Mouse (Mus musculus) intestine, embryonic 15.5 days (tissue): ENCODE results near the gene H2-DMb2. TPM values are rescaled to one million over a fixed set of nuclear protein-coding genes. Genes with fewer than 3 reads are reported as not detected.
A peak's percentile ranks its signal among the peaks of the same experiment; 100 is the strongest.

ENCODE experiments used
- ATAC-seq: fragments of 200-750 bp; cut with Nextera tagmentation; 2 replicates; pipeline ENCODE4 v1.8.0; 2017; ENCODE audit warnings: moderate TSS enrichment, moderate library complexity
- H3K27ac ChIP-seq: fragments of 300-500 bp; sonication (generic); 2 replicates; pipeline ENCODE4 v1.5.1; 2015; ENCODE audit warnings: mild to moderate bottlenecking, inconsistent platforms
- H3K27me3 ChIP-seq: fragments of 300-500 bp; sonication (generic); replicated peaks from 2 replicates; pipeline ENCODE4 v1.6.1; 2015; ENCODE audit warnings: inconsistent platforms
- H3K36me3 ChIP-seq: fragments of 300-500 bp; sonication (generic); 2 replicates; pipeline ENCODE4 v1.6.1; 2015; ENCODE audit warnings: inconsistent platforms
- H3K4me1 ChIP-seq: fragments of 300-500 bp; sonication (generic); replicated peaks from 2 replicates; pipeline ENCODE4 v1.6.1; 2015; ENCODE audit warnings: inconsistent platforms
- H3K4me2 ChIP-seq: fragments of 300-500 bp; sonication (generic); replicated peaks from 2 replicates; pipeline ENCODE4 v1.6.1; 2015; ENCODE audit warnings: mild to moderate bottlenecking, inconsistent platforms
- H3K4me3 ChIP-seq: fragments of 300-500 bp; sonication (generic); replicated peaks from 2 replicates; pipeline ENCODE4 v1.5.1; 2015; ENCODE audit warnings: inconsistent platforms
- H3K9ac ChIP-seq: fragments of 300-500 bp; sonication (generic); 2 replicates; pipeline ENCODE4 v1.6.1; 2015; ENCODE audit warnings: inconsistent platforms
- H3K9me3 ChIP-seq: fragments of 300-500 bp; sonication (generic); 2 replicates; pipeline ENCODE4 v1.6.1; 2016; ENCODE audit warnings: inconsistent platforms
- WGBS: fragments of 180-500 bp; shearing (Covaris S2); methylation state at CpG from one replicate; pipeline ENCODE4 v1.1.7; 2015; 5-methylcytosine and 5-hydroxymethylcytosine counted together
- polyA plus RNA-seq: library from polyadenylated mRNA; unstranded; fragments of >200 nt; fragmentation: Nextera tagmentation; extraction: Ambion mirVana; gene quantifications from 2 replicates; pipeline ENCODE4 v1.2.1, GENCODE M21; 2015

Gene H2-DMb2
- polyA plus RNA-seq, 1 experiment from 2014 or later = 0.83 TPM

DNA sequence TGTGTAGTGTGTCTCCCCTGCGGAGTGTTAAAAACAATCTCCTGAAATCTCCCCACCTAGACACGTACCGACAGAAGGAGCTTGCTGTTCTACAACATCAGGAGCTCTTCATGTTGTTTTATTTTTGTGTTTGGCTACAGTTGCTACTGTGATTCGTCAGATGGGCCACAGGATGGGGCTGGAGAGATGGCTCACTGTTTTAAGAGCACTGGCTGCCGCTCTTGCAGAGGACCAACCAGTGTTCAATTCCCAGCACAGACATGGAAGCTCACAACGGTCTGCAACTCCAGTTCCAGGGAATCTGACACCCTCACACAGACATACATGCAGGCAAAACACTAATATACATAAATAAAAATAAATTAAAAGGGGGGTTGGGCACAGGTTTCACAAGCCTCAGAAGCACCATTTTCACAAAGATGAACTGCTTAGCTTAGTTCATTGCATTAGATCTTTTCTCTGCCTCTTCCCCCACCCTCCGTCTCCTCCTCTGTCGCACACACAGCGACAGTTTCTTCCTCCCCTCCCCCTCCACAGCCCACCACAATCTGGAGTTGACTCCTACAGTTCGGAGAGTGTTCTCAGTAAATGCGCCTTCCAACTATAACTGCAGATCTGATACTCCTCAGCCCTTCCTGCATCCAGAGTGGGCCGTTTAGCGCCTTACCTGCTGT lies 14.7 kb upstream of the H2-DMb2 start:
- no peak for ATAC-seq
- H3K4me1 ChIP-seq = peaks cover 41% of the 10 kb centered on the region
- H3K36me3 ChIP-seq = no peaks in the 10 kb centered on the region
- H3K9me3 ChIP-seq = no peaks in the 10 kb centered on the region
- H3K9ac ChIP-seq = no peak overlapping the region
- no peak overlapping the region for H3K4me3 ChIP-seq
- WGBS = 33% methylated on average over 13 of the region's 13 CpGs
- H3K27me3 ChIP-seq = no peaks in the 10 kb centered on the region
- no peak overlapping the region for H3K27ac ChIP-seq
- peak overlapping the region; percentile 28 for H3K4me2 ChIP-seq

DNA sequence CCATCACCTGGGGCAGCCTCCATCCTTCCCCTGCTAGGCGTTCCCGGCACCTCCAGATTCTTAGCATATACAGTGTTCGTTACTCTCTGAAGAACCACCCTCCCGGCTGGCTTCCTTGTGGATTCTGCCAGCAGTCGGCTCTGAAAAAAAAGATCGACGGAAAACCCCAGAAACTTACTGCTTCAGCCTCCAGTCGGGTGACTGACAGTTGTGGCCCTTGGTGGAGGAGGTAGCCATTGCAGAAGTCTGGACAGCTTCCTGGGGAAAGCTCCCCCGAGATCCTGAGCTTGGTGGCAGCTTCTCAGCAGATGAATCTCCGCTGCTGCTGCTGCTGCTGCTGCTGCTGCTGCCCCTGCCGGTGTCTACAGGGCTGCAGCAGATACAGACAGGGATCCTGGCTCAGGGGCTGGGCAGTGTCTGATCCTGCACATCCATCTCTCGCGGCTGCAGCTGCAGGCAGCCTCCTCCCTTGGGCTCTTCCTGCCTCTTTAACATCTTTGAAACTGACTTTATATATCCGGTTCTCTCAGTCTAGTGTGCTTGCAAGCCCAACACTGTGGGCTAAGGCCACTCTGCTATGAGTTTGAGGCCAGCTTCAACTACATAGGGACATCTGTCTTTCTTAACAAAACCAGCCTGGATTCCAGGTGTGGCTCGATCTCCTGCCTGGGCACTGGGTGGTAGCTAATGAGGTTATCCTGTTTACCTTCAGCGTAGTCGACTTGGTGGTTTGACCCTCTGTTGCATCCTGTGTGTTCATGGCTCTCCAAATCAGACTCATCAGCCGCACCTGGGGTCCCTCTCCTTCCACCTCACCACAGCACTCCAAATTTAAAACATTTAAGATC lies 13.9 kb upstream of the H2-DMb2 start:
- H3K4me2 ChIP-seq = peak overlapping the region; percentile 28
- H3K27ac ChIP-seq = no peak overlapping the region
- H3K4me3 ChIP-seq = no peak overlapping the region

GRCm38 (mm10) chr17:34130073-34130947 lies 12.8 kb upstream of the H2-DMb2 start:
- ATAC-seq = no peak
- no peak overlapping the region for H3K4me2 ChIP-seq
- H3K9ac ChIP-seq = no peak overlapping the region
- H3K4me3 ChIP-seq = no peak overlapping the region
- no peaks in the 10 kb centered on the region for H3K36me3 ChIP-seq
- peaks cover 31% of the 10 kb centered on the region for H3K4me1 ChIP-seq
- H3K27me3 ChIP-seq = no peaks in the 10 kb centered on the region
- WGBS = 70% methylated on average over 19 of the region's 19 CpGs
- H3K9me3 ChIP-seq = no peaks in the 10 kb centered on the region
- H3K27ac ChIP-seq = no peak overlapping the region

More for the DNA sequence above, 13.9 kb upstream of the H2-DMb2 start:
- peaks cover 34% of the 10 kb centered on the region for H3K4me1 ChIP-seq
- WGBS = 24% methylated on average over 18 of the region's 18 CpGs
- no peaks in the 10 kb centered on the region for H3K36me3 ChIP-seq
- H3K9ac ChIP-seq = no peak overlapping the region
- H3K27me3 ChIP-seq = no peaks in the 10 kb centered on the region
- H3K9me3 ChIP-seq = no peaks in the 10 kb centered on the region
- ATAC-seq = no peak

DNA sequence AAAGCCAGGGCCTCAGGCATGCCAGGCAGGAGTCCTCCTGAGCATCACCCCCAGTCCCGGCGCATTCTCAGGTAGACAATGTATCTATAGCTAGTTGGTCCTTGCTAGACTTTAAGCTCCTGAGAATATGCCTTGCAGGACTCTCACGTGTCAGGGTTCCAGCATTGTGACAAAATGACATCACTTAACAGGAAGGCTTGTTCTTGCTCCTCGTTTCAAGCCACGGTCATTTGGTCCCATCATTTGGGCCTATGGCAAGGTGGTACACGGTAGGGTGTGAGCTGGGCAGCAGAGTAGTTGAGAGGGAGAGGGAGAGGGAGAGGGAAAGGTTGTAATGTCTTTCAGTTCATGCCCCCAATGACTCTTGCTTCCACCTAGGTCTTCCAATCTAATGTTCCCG lies 11.2 kb upstream of the H2-DMb2 start:
- Histone ChIP-seq H3K27me3 (no peaks in the 10 kb centered on the region), H3K4me2 (no peak overlapping the region), H3K4me1 (peaks cover 24% of the 10 kb centered on the region), H3K27ac (no peak overlapping the region), H3K9me3 (no peaks in the 10 kb centered on the region), H3K36me3 (no peaks in the 10 kb centered on the region), H3K9ac (no peak overlapping the region), H3K4me3 (no peak overlapping the region)
- ATAC-seq = no peak
- 79% methylated on average over 7 of the region's 7 CpGs for WGBS

- 0 out of 2 replicates have a peak, but pooled peaks cover 3% of the 10 kb centered on the region for H3K27me3 ChIP-seq
- H3K9me3 ChIP-seq = no peaks in the 10 kb centered on the region
- H3K27ac ChIP-seq = no peak overlapping the region
- H3K4me2 ChIP-seq = no peak overlapping the region
- no peak overlapping the region for H3K9ac ChIP-seq
- H3K4me1 ChIP-seq = peaks cover 12% of the 10 kb centered on the region
- H3K4me3 ChIP-seq = no peak overlapping the region
- WGBS = 78% methylated on average over 11 of the region's 11 CpGs
- no peaks in the 10 kb centered on the region for H3K36me3 ChIP-seq
- no peak for ATAC-seq
These were observed 9.8 kb upstream of the H2-DMb2 start for GRCm38 (mm10) chr17:34133289-34133688.

DNA sequence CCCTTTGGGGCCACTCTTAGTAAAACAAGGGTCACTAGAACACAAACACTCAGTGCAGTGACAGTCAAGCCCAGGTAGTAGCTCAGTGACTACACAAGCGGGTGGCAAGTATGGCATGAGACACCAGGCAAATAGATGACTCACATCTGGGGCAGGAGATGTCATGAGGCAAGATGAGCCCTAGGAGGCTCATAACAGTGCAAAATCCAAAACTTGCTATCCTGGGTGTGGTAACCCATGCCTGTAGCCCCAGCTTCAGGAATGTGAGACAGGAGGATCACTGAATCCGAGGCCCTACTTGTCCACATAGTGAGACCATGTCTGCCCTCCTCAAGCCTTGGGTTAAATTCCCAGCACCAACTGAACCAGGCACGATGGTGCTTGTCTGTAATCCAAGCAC lies 8.7 kb upstream of the H2-DMb2 start:
- Histone ChIP-seq H3K4me3 (no peak overlapping the region), H3K4me2 (no peak overlapping the region), H3K9me3 (no peaks in the 10 kb centered on the region), H3K9ac (no peak overlapping the region), H3K4me1 (peaks cover 7% of the 10 kb centered on the region; the same call in 1 of the 2 replicates), H3K27me3 (0 out of 2 replicates have a peak, but pooled peaks cover 4% of the 10 kb centered on the region), H3K36me3 (no peaks in the 10 kb centered on the region), H3K27ac (no peak overlapping the region)
- no peak for ATAC-seq
- WGBS = 84% methylated on average over 3 of the region's 3 CpGs

GRCm38 (mm10) chr17:34135297-34136224 lies 7.5 kb upstream of the H2-DMb2 start:
- peak overlapping the region; percentile 35 for H3K4me3 ChIP-seq
- ATAC-seq = peak; percentile 98
- H3K9me3 ChIP-seq = no peaks in the 10 kb centered on the region
- H3K4me2 ChIP-seq = peak overlapping the region; percentile 72
- peaks cover 8% of the 10 kb centered on the region for H3K27me3 ChIP-seq
- peaks cover 10% of the 10 kb centered on the region; the same call in 1 of the 2 replicates for H3K4me1 ChIP-seq
- no peak overlapping the region for H3K27ac ChIP-seq
- WGBS = 7% methylated on average over 31 of the region's 31 CpGs
- H3K36me3 ChIP-seq = no peaks in the 10 kb centered on the region
- 0 out of 2 replicates have a peak overlapping the region, but pooled peaks have one; percentile 20 for H3K9ac ChIP-seq

GRCm38 (mm10) chr17:34137601-34138000 lies 5.5 kb upstream of the H2-DMb2 start:
- H3K4me1 ChIP-seq = peaks cover 10% of the 10 kb centered on the region; the same call in 1 of the 2 replicates
- no peak overlapping the region for H3K27ac ChIP-seq
- ATAC-seq = no peak
- no peaks in the 10 kb centered on the region for H3K36me3 ChIP-seq
- no peak overlapping the region for H3K4me3 ChIP-seq
- no peak overlapping the region for H3K9ac ChIP-seq
- WGBS = 70% methylated on average over 7 of the region's 7 CpGs
- no peak overlapping the region for H3K4me2 ChIP-seq
- no peaks in the 10 kb centered on the region for H3K9me3 ChIP-seq
- peaks cover 8% of the 10 kb centered on the region for H3K27me3 ChIP-seq

GRCm38 (mm10) chr17:34138655-34139054 lies 4.5 kb upstream of the H2-DMb2 start:
- Histone ChIP-seq H3K27me3 (peaks cover 8% of the 10 kb centered on the region), H3K9ac (no peak overlapping the region)
- WGBS = 86% methylated on average over 7 of the region's 7 CpGs

GRCm38 (mm10) chr17:34139416-34139815 lies 3.7 kb upstream of the H2-DMb2 start:
- H3K4me3 ChIP-seq = peak overlapping the region; percentile 31
- H3K27me3 ChIP-seq = peaks cover 8% of the 10 kb centered on the region
- no peak overlapping the region for H3K27ac ChIP-seq
- peak overlapping the region; percentile 44 for H3K9ac ChIP-seq
- H3K4me2 ChIP-seq = peak overlapping the region; percentile 74
- 2% methylated on average over 16 of the region's 16 CpGs for WGBS
- no peaks in the 10 kb centered on the region for H3K36me3 ChIP-seq
- H3K9me3 ChIP-seq = no peaks in the 10 kb centered on the region
- ATAC-seq = 0 out of 2 replicates have a peak, but pooled peaks have one; percentile 39
- peaks cover 10% of the 10 kb centered on the region; the same call in 1 of the 2 replicates for H3K4me1 ChIP-seq

More at GRCm38 (mm10) chr17:34138655-34139054, 4.5 kb upstream of the H2-DMb2 start:
- peaks cover 10% of the 10 kb centered on the region; the same call in 1 of the 2 replicates for H3K4me1 ChIP-seq
- no peak overlapping the region for H3K4me3 ChIP-seq
- no peaks in the 10 kb centered on the region for H3K9me3 ChIP-seq
- H3K36me3 ChIP-seq = no peaks in the 10 kb centered on the region
- no peak overlapping the region for H3K4me2 ChIP-seq
- ATAC-seq = no peak
- H3K27ac ChIP-seq = no peak overlapping the region

DNA sequence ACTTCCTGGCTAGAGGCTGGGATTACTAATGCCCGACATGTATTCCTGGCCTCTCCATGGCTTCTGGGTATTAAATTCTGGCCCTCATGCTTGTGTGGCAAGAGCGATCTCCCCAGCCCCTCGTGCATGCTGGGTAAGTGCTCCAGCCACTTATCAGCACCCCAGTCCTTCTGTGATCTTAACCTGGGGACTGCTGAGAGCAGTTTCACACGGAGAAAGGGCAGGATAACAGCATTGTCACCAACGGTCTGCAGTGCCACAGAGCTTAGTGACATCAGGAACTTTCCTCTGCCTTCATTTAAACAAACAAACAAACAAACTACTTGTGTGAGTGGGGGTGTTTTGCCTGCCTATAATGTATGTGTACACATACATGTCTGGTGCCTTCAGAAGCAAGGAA lies 2.9 kb upstream of the H2-DMb2 start:
- Histone ChIP-seq H3K9ac (no peak overlapping the region), H3K36me3 (no peaks in the 10 kb centered on the region), H3K27ac (no peak overlapping the region), H3K27me3 (peaks cover 8% of the 10 kb centered on the region), H3K4me3 (no peak overlapping the region; the same call in 1 of the 2 replicates), H3K4me1 (peaks cover 10% of the 10 kb centered on the region; the same call in 1 of the 2 replicates), H3K4me2 (peak overlapping the region; percentile 74), H3K9me3 (no peaks in the 10 kb centered on the region)
- WGBS = 11% methylated on average over 5 of the region's 5 CpGs
- no peak for ATAC-seq
